Mouse (Mus musculus) olfactory bulb, adult 2 months (tissue): ENCODE data around the gene Fam129c.

Experiments used
- CTCF ChIP-seq: fragments of 200-500 bp; IDR thresholded peaks from 2 replicates; pipeline ENCODE4 v1.5.1; 2012; ENCODE audit warnings: low read depth, mild to moderate bottlenecking, low read length, moderate library complexity; ENCODE audit not compliant: insufficient read depth
- POLR2A ChIP-seq: fragments of 200-500 bp; IDR thresholded peaks from 2 replicates; pipeline ENCODE4 v1.6.1; 2012; ENCODE audit warnings: mild to moderate bottlenecking, low read depth, low read length, moderate library complexity; ENCODE audit not compliant: insufficient read depth

DNA sequence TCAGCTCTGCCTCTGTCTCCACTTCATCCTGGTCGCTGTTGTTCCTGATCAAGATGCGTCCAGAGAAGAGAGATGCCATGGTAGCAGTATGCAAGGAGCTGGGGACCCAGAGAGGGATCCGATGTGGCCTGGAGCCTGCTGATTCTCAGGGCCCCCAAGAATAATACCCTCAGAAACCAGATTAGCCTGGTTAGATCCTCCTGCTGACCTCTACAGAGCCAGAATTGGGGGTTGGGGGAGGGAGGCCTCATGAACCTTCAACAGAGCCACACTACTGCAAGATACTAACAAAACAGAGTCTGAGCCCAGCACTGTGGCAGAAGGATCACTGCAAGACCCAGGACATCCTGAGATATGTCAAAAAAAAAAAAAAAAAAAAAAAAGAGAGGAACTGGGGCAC is 30.9 kb upstream of the Fam129c start, which contains the start of gene Nxnl1:
- TF ChIP-seq POLR2A, result no peak
- TF ChIP-seq CTCF, result no peak
